Mouse (Mus musculus) hindbrain, postnatal 0 days (tissue): ENCODE measurements around the gene Stk17b. TPM values are rescaled to one million over a fixed set of nuclear protein-coding genes. Genes with fewer than 3 reads are reported as not detected.
A peak's percentile ranks its signal among the peaks of the same experiment; 100 is the strongest.
"Not testable (repeated sequence)": the region's sequence is repeated elsewhere in the genome, so short reads cannot be mapped to it uniquely, and the experiment has no call there.

Experiments used
- ATAC-seq: fragments of 200-750 bp; cut with Nextera tagmentation; 2 replicates; pipeline ENCODE4 v1.8.0; 2017; ENCODE audit warnings: mild to moderate bottlenecking, moderate TSS enrichment, moderate library complexity
- DNase-seq: peaks from one replicate; pipeline ENCODE4 v3.0.0-alpha.2; 2015; ENCODE audit warnings: low spot score
- H3K27ac ChIP-seq: fragments of 300-500 bp; sonication (generic); 2 replicates; pipeline ENCODE4 v1.5.1; 2014; ENCODE audit warnings: mild to moderate bottlenecking
- H3K27me3 ChIP-seq: fragments of 300-500 bp; sonication (generic); 2 replicates; pipeline ENCODE4 v1.6.1; 2014; ENCODE audit warnings: low read length, mixed read lengths; ENCODE audit not compliant: insufficient read depth
- H3K36me3 ChIP-seq: fragments of 300-500 bp; sonication (generic); 2 replicates; pipeline ENCODE4 v1.6.1; 2014; ENCODE audit warnings: low read length, mixed read lengths; ENCODE audit not compliant: insufficient read depth
- H3K4me1 ChIP-seq: fragments of 300-500 bp; sonication (generic); 2 replicates; pipeline ENCODE4 v1.6.1; 2014; ENCODE audit warnings: antibody characterized with exemption, low read length, mixed read lengths; ENCODE audit not compliant: insufficient read depth
- H3K4me2 ChIP-seq: fragments of 300-500 bp; sonication (generic); 2 replicates; pipeline ENCODE4 v1.6.1; 2014; ENCODE audit warnings: low read depth, mild to moderate bottlenecking, low read length, moderate library complexity, mixed read lengths
- H3K4me3 ChIP-seq: fragments of 300-500 bp; sonication (generic); 2 replicates; pipeline ENCODE4 v1.5.1; 2014; ENCODE audit warnings: low read length
- H3K9ac ChIP-seq: fragments of 300-500 bp; sonication (generic); replicated peaks from 2 replicates; pipeline ENCODE4 v1.6.1; 2014; ENCODE audit warnings: mild to moderate bottlenecking, low read length, moderate library complexity, mixed read lengths
- H3K9me3 ChIP-seq: fragments of 300-500 bp; sonication (generic); 2 replicates; pipeline ENCODE4 v1.6.1; 2016; ENCODE audit warnings: low read length, mixed read lengths
- CTCF ChIP-seq: IDR thresholded peaks from 2 replicates; pipeline ENCODE4 v1.5.1; 2016; ENCODE audit warnings: antibody characterized with exemption, control low read depth, low read depth
- WGBS: fragments of 180-500 bp; shearing (Covaris S2); extraction: QIAGEN DNeasy Blood & Tissue Kit; methylation state at CpG from one replicate; pipeline ENCODE4 v1.1.7; 2014; 5-methylcytosine and 5-hydroxymethylcytosine counted together
- polyA plus RNA-seq: library from polyadenylated mRNA; unstranded; fragments of >200 nt; fragmentation: Nextera tagmentation; extraction: Ambion mirVana; gene quantifications from 2 replicates; pipeline ENCODE4 v1.2.1, GENCODE M21; 2015
- total RNA-seq: library from RNA; depleted of rRNA; stranded (reverse); fragments of >200 nt; gene quantifications from 2 replicates; pipeline ENCODE4 v1.2.3, GENCODE M21; 2014; rRNA removed

Gene Stk17b
- total and polyA plus RNA-seq, 2 experiments from 2014 or later = 5.4 to 5.7 TPM

GRCm38 (mm10) chr1:53711069-53711468 lies 74.0 kb downstream of the Stk17b start:
- ATAC-seq (no peak), DNase-seq (no peak)
- no peaks in the 10 kb centered on the region for H3K36me3 ChIP-seq
- no peak overlapping the region for H3K9ac ChIP-seq
- H3K27ac ChIP-seq = no peak overlapping the region
- H3K27me3 ChIP-seq = no peaks in the 10 kb centered on the region
- H3K4me3 ChIP-seq = no peak overlapping the region
- TF ChIP-seq CTCF = no peak
- H3K4me1 ChIP-seq = no peaks in the 10 kb centered on the region
- H3K4me2 ChIP-seq = no peak overlapping the region
- WGBS = 91% methylated on average over 9 of the region's 9 CpGs
- H3K9me3 ChIP-seq = no peaks in the 10 kb centered on the region

DNA sequence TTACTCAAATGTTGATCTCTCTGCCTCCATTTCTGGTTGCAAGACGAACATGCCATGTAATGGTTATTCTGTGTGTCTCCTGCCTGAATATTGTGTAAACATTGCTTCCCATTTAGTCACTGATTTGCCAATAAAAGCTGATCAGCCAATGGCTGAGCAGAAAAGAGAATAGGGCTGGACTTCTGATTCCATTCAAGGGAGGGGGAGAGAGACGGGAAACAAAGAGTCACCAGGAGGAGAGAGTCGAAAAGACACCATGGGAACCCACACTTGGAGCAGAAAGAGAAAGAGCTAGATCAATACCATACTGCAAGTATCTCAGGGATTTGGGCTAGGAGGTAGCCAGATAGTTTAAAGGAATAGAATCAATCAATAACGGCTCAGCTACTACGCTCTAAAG lies 75.4 kb downstream of the Stk17b start:
- H3K27me3 ChIP-seq, H3K4me2 ChIP-seq, H3K4me3 ChIP-seq, H3K9me3 ChIP-seq, H3K36me3 ChIP-seq, H3K4me1 ChIP-seq, H3K27ac ChIP-seq, ATAC-seq, H3K9ac ChIP-seq: not testable (repeated sequence)
- 49% methylated on average over 5 of the region's 5 CpGs for WGBS
- peak; percentile 44 for DNase-seq

DNA sequence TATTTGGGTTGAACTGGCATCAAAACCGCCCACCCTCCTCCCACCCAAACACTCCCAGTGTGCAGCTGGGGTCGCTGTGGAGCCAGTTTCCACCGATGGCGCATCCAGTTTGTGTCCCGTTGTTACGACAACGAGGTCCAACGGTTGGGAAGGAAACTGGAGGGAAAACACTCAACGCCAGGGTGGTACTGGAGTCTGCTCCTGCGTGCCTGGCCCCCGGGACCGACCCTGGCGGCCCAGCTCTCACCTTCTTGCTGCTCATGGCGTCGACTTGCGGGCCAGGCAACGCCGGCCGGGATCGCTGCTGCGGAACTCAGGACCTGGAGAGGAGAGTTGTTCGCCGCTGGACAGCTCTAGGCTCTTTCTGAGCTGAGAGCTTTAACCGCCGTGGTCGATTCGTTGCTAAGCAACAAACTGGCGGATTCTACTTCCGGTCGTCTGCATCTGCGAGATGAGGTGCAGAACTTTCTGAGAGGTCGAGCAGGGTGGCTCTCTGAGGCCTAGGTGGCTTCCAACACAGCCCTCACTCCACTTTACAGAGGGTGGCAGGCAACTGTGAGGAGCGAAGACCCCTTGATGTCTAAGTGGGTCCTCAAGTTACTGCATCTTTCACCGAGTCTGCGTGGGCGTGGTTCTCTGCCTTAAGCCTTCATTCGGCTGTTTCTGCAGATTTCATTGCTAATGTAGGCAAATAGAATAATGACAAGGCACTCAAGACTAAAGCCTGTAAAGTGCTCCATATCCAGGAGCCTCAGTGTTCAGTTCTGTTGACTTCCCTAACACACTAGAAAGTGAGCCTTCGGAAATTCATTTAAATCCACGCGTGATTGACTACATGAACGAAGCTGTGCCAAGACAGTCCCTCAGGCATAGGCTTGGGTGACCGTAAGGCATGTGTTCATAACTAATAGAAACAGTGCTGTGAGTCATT lies 78.3 kb downstream of the Stk17b start, which contains the start of gene Dnah7a:
Dnah7a (minus strand) TSS at position 354 of the 931 bp plus-strand sequence.
- TF ChIP-seq CTCF = peak; percentile 77
- no peaks in the 10 kb centered on the region for H3K4me1 ChIP-seq
- WGBS = 11% methylated on average over 42 of the region's 42 CpGs
- peak; percentile 92 for ATAC-seq
- no peaks in the 10 kb centered on the region for H3K36me3 ChIP-seq
- no peaks in the 10 kb centered on the region for H3K9me3 ChIP-seq
- peak; percentile 88 for DNase-seq
- peak within 1 kb of the TSS; percentile 73 for H3K27ac ChIP-seq
- H3K4me3 ChIP-seq = peak within 1 kb of the TSS; percentile 55
- peak within 1 kb of the TSS; percentile 72 for H3K4me2 ChIP-seq
- H3K27me3 ChIP-seq = no peaks in the 10 kb centered on the region
- H3K9ac ChIP-seq = peak within 1 kb of the TSS; percentile 51

Other genes starting within 250 kb of the Stk17b start
- 1.4 and 11.7 TPM in 2 replicates for gene Dnah7a, start 78.4 kb downstream of the Stk17b start, total RNA-seq
- 6.8 and 7.9 TPM in 2 replicates for gene Dnah7a, start 78.4 kb downstream of the Stk17b start, polyA plus RNA-seq